Mouse (Mus musculus) kidney, postnatal 36 days (tissue): ENCODE measurements around the gene Anln.

Experiments
- DNase-seq, 2 experiments: peaks; one replicate each; pipeline ENCODE4 v3.0.0; 2021 to 2022; ENCODE audit warnings: mixed read lengths in 2 of 2

The Anln gene

GRCm38 (mm10) chr9:22402001-22402400, 13.0 kb upstream of the Anln start:
- no peak for DNase-seq

- DNase-seq: peak in 1 of 2 experiments; percentile 48
Measured at GRCm38 (mm10) chr9:22399021-22399420, 10.0 kb upstream of the Anln start.

GRCm38 (mm10) chr9:22394725-22395124, 5.7 kb upstream of the Anln start:
- no peak for DNase-seq

- DNase-seq: no peak
Measured at GRCm38 (mm10) chr9:22390390-22390789, 1.4 kb upstream of the Anln start.

- no peak for DNase-seq
Measured at GRCm38 (mm10) chr9:22389736-22390245, 803 bp upstream of the Anln start.

- DNase-seq: peak in 1 of 2 experiments; percentile 29
Measured at GRCm38 (mm10) chr9:22388401-22388980, 497 bp downstream of the Anln start.

GRCm38 (mm10) chr9:22387901-22388300, 1.1 kb downstream of the Anln start:
- DNase-seq: no peak

- no peak for DNase-seq
Measured at GRCm38 (mm10) chr9:22385890-22386289, 3.1 kb downstream of the Anln start.

- no peak for DNase-seq
Measured at GRCm38 (mm10) chr9:22376086-22376485, 12.9 kb downstream of the Anln start.

- DNase-seq: peak in 1 of 2 experiments; percentile 50
Measured at GRCm38 (mm10) chr9:22372760-22373159, 16.2 kb downstream of the Anln start.

GRCm38 (mm10) chr9:22368030-22368429, 21.0 kb downstream of the Anln start:
- no peak for DNase-seq

- no peak for DNase-seq
Measured at GRCm38 (mm10) chr9:22366621-22367020, 22.4 kb downstream of the Anln start.

- no peak for DNase-seq
Measured at GRCm38 (mm10) chr9:22366221-22366620, 22.8 kb downstream of the Anln start.

GRCm38 (mm10) chr9:22360916-22361315, 28.1 kb downstream of the Anln start:
- DNase-seq: no peak

- no peak for DNase-seq
Measured at GRCm38 (mm10) chr9:22355919-22356318, 33.1 kb downstream of the Anln start.

- no peak for DNase-seq
Measured at GRCm38 (mm10) chr9:22353901-22354300, 35.1 kb downstream of the Anln start.

- DNase-seq: peak in 1 of 2 experiments; percentile 14
Measured at GRCm38 (mm10) chr9:22353465-22353864, 35.5 kb downstream of the Anln start.

- DNase-seq: no peak
Measured at GRCm38 (mm10) chr9:22340331-22340730, 48.7 kb downstream of the Anln start.

- DNase-seq: no peak
Measured at GRCm38 (mm10) chr9:22337217-22337616, 51.8 kb downstream of the Anln start.

GRCm38 (mm10) chr9:22327475-22328387, 61.3 kb downstream of the Anln start:
- DNase-seq: peak; percentile 93 to 94

- peak; percentile 92 to 94 for DNase-seq
Measured at GRCm38 (mm10) chr9:22327099-22327474, 61.9 kb downstream of the Anln start.

GRCm38 (mm10) chr9:22324579-22324978, 64.4 kb downstream of the Anln start:
- no peak for DNase-seq

- no peak for DNase-seq
Measured at GRCm38 (mm10) chr9:22322381-22323211, 66.4 kb downstream of the Anln start.
